Mouse (Mus musculus): ENCODE measurements around the gene Pfdn2.

- TF ChIP-seq FLI1 (IDR thresholded peaks at IDR 0.05; ENCODE audit: low read length): no peak
- TF ChIP-seq GATA1 (IDR thresholded peaks at IDR 0.05; ENCODE audit: borderline replicate concordance, low read length): no peak
Observed at GRCm38 (mm10) chr1:171344715-171345114, 755 bp upstream of the Pfdn2 start.
